Mouse (Mus musculus): Measurements from ENCODE around the gene Olfr545.
A peak's percentile ranks its signal among the peaks of the same experiment; 100 is the strongest.
"Not testable (repeated sequence)": the region's sequence is repeated elsewhere in the genome, so short reads cannot be mapped to it uniquely, and the experiment has no call there.

The Olfr545 gene

DNA sequence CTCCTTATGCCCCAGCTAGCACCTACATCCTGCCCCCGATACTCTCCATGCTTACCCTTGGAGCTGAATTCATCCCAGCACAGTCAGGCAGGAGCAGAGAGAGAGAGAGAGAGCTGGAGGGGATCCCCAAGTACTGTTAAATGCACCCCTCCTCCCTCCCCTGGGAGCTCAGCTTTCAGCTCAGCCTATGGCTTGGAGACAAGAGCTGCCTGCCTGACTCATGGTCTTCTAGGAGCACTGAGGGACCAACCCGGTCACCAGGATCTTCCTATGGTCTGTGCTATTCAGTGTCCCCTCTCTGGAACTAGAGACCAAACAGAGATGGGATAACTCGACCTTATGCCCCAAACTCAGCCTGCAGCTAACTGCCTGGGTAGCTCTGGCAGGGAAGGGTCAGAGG is at the start of gene Olfr545:
Gene Olfr545, minus strand, starts transcription at position 101 of the 400 bp plus-strand sequence.
- no peak for DNase-seq (ENCODE audit: low read depth, low spot score)

DNA sequence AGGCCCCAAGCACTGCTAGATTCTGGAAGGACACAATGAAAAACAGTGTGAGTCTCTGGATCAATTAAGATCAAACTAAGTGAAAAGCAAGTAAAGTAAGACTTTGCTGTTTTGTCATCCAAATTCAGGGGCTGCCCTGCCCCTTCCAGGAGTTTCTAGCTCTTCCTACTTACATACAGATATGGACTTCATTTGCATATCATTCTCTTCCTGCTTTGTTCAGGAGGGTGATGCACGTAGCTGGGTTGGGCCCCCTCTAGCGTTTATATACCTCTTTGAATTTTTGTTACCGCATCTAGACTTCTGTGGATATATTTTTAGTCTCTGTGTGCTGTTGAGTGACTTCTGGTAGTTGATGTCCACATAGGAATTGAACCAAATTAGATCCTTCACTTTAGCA is 41.9 kb upstream of the Olfr545 start:
- DNase-seq (ENCODE audit: low read depth, low spot score): no peak

DNA sequence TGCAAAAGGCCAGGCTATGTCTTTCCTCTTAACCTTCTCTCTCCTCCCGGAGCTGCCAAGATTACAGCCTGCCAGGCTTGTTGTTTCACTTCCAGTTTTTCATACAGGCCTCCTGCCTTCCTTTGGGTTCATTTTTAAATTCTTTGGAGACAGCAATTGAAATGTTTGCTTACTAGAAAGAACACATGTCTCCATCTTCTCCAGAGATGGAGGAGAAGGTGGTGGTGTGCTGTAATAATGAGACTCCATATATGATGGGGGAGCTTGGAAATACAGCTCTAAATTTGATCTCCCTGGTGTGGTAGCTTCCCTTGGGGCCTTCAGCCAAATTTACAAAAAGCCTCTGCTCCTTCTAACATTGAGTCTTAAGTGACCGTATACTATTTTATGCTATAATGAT is 41.2 kb upstream of the Olfr545 start, which contains the start of gene Olfr548-ps1:
Gene Olfr548-ps1, plus strand, starts transcription at position 301 of the 400 bp plus-strand sequence.
- no peak for DNase-seq (ENCODE audit: low read depth, low spot score)

DNA sequence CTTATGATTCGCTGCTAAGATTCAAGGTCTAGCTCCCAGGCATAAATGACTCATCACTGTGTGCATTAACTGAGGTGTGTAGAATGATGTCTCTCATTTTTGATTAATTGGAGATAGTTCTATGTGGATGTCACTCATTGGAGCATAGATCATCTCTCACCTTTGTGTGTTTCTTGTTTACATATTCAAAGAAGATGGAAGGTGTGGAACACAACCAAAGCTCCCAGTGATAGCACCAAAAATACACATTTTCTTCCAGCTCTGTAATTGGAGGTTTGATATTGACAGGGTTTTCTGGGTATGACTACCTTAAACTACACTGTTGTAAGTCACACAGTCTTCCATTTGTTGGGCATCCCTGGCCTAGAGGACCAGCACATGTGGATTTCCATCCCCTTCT is 35.1 kb upstream of the Olfr545 start, which contains the start of gene Olfr547:
Gene Olfr547, plus strand, starts transcription at position 301 of the 400 bp plus-strand sequence.
- DNase-seq (ENCODE audit: low read depth, low spot score): no peak

DNA sequence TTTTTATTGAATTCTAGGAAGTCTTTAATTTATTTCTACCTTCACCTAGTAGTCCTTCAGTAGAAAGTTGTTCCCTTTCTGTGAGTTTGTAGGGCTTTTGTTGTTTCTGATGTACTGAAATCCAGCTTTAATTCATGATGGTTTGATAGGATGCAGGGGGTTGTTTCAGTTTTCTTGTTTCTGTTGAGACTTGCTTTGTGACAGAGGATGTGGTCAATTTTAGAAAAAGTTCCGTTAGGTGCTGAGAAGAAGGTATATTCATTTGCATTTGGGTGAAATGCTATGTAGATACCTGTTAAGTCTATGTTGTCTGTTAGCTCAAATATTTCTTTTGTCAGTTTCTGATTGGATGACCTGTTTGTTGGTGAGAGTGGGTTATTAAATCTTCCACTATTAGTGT is 29.7 kb upstream of the Olfr545 start:
- DNase-seq (ENCODE audit: low read depth, low spot score): no peak

DNA sequence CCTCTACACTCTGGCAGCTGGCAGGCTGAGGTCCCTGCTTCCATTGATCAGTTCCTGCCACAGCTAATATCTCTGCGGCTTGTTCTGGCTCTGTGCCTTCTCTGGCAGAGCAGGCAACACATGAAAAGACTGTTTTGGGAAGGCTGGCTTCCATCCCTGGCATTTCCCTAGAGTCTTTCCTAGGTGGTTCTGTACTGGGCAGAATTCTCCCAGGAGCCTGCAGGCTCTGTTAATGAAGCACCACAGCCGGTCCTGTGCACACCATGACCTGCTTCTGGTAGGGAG is 17.6 kb upstream of the Olfr545 start:
- DNase-seq (ENCODE audit: low read depth, low spot score): no peak

DNA sequence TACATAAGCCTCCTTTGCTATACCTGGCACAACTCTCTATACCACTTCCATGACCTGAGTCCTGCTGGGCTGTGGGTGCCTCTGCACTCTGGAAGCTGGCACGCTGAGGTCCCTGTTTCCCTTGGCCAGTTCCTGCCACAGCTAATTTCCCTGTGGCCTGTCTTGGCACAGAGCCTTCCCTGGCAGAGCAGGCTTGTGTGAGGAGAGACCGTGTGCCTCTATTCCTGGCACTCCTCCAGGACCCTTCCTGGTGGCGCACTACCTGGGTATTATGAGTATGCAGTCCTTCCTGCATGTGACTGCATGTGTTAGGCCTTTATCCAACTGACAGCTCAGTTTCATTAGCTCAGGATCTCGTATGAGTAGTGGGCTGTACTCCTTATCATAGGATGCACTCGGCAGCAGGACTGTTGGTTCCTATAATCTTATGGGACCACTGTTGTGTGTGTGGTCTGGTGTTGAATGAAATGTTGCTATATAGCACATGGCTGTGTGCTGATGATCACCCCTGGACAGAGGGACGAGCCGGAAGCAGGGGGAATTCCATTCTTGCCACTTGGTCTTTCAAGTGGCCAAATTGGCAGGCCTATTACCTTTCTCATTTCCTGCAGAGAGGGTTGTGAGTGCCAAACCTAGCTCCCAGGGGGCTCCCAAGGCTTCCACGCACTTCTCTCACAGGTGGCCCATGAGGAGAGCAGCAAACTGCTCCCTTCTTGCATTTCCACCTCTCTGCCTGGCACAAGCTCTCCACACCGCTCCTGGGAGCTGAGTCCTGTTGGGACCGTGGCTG is 17.1 kb upstream of the Olfr545 start:
- DNase-seq (ENCODE audit: low read depth, low spot score): no peak

DNA sequence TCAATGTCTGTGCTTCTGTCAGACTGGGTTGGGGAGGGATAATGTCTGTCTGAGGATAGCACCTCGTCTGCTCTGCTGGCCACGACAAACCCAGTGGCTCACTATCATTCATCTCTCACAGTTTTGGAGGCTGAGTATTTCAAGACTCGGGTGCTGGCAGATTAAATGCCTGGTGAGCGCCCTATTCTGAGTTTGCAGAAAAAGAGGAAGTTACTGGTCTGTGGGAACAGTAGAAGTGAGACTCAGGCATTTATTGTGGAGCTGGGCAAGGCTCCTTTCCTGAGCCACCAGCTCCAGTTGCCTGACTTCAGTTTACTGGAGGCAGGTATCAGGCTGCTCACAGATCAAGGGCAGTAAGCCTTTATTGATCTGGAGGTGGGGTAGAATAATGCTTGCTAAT is 14.8 kb upstream of the Olfr545 start:
- DNase-seq (ENCODE audit: low read depth, low spot score): no peak

DNA sequence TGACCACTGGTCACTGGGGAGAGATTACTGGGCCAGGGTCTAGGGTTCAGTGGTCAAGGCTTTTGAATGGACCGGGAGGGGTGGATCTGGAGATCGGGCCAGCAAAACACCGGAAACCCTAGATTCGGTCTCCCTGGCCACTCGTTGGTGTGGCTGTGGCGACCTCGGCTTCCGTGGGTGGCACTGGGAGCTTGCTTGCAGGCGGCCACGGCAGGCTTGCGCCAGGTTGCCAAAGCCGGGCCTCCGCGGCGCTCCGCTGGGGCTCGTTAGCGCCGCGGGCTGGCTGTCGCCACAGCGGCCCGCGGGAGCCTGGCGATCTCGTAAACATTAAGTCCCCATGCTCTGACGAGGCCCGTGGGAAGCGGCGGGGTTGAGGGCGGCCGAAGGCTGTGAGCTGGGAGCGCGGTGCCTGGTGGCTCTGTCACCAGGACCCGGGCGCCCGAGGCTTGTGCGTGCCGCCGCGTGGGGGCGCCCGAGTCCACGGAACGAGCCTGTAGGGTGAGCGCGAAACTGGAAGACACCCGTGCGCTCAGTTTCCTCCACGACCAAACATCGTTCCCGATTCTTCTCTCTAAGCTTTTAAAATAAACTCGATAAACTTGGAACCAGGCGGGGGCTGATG is 13.6 kb upstream of the Olfr545 start:
- peak; percentile 66 for DNase-seq (ENCODE audit: low read depth, low spot score)

DNA sequence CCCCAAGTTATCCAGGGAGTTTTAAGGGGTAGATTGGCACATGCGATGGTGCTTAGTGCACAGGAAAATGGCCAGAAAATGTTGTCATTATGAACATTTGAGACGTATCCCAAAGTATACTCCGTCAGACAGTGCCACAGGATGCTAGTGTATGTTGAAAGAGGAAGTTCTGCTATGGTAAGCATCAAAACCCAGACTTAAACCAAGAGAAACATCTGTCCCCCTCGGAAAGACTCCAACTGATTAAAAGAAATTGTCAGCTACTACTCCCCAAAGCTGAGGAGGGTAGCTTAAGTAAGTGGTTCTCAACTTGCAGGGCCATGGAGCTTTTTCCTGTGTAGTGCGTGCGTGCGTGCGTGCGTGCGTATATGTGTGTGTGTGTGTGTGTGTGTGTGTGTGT is 12.6 kb upstream of the Olfr545 start:
- no peak for DNase-seq (ENCODE audit: low read depth, low spot score)

DNA sequence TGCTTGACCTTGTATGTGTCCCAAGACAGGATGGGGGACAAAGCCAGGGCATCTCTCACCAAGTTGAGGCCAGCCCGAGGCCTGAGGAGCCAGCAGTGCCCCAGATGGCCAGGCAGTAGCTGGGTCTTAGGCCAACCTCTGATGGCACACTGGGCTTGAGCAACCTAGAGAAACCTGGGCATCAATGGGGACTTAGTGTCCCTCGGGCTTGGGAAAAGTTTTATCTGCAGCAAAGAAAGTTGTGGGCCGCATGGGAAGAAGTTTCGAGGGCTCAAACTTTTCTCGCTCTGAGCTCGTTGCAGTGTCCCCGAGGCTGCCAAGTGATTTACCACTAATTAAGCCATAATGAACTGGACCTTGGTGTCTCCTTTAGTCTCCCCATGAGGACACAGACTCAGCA is 10.4 kb upstream of the Olfr545 start:
- DNase-seq (ENCODE audit: low read depth, low spot score): no peak

DNA sequence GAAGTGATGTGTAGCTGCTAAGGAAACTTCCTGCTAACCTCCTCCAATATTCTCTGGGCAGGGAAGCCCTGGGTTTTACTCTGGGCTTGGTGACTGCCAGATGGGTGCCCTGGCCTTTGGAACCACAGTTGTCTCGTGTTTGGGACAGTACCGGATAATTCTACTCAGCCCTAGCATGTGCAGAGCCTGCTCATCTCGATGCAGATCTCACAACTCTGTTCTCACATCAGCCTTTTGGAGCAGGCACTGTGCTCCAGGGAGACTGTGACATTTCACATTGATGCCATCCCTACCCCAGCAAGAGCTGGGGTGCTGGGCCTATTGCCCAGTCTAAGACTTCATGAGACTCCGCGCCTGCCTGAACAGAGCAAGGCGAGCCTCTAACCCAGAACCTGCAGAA is 9.3 kb upstream of the Olfr545 start:
- no peak for DNase-seq (ENCODE audit: low read depth, low spot score)

DNA sequence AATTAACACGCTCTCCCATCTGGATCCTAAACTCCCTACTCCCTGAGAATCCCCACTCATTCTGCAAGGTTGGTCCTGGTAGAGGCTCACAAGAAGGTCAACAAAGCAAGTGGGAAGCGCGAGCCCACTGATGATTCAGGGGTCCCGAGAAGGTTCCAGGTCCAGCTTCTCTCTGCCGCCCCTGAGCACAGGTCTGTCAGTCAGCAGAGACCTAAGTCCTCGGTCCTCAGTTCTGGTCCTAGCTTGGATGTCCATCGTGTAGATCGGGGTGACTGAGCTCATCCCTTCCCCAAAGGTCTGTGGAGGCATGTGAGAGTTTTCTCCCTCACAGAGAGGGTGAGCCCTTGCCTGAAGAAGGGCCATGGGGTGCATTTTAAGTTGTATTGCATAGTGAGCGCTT is 8.7 kb upstream of the Olfr545 start:
- DNase-seq (ENCODE audit: low read depth, low spot score): no peak

DNA sequence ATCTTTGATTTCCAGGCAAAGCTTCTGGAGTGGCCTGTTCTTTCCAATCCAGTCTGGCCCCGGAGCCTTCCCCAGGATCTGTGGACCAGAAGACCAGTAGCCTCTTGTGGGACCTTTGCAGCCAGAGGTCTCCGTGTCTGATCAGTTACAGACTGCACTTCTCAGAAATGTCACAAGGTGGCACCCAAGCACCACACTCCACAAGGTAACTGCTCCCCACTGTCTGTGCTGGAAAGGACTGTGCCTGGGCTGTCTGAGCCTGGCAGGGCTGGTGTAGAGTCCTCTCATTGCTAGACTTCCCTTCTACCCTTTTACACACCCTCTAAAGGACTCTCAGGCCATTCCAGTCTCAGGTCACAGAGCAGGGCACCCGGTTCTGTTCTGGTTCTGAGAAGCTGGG is 7.5 kb upstream of the Olfr545 start:
- peak; percentile 46 for DNase-seq (ENCODE audit: low read depth, low spot score)

DNA sequence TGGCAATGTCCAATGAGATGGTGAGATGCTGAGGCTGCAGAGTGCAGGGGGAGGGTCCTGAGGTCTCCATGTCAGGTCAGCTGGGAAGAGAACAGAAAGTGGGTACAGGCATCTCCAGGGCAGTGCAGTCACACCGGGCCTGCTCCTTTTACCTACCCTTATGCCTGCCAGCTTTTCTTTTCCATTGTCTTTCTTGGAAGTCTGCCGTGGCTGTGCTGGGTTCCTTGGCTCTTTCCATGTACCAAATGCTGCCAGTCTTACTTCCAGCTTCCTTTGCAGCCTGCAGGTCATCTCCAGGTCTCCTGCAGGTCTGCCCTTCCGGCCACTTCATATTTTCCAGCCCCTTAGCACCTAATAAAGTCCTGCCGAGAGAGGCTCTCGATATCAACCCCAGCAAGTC is 2.6 kb upstream of the Olfr545 start:
- DNase-seq (ENCODE audit: low read depth, low spot score): no peak

DNA sequence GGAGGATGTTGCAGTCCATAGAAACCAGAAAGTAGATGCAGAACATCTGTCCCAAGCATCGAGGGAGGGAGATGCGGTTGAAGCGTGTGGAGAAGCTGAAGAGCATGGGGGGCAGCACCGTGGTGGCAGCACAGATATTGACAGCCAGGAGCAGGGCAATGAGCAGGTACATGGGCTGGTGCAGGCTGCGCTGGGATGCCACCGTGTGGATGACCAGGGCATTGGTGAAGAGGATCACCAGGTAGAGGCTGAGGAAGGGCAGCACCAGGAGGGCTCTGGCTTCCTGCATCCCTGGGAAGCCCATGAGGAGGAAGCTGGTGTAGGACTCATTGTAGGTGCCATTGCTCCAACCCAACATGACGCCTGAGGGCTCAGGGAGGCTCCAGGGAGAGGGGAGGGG is 5.0 kb downstream of the Olfr545 start:
- DNase-seq (ENCODE audit: low read depth, low spot score): not testable (repeated sequence)

DNA sequence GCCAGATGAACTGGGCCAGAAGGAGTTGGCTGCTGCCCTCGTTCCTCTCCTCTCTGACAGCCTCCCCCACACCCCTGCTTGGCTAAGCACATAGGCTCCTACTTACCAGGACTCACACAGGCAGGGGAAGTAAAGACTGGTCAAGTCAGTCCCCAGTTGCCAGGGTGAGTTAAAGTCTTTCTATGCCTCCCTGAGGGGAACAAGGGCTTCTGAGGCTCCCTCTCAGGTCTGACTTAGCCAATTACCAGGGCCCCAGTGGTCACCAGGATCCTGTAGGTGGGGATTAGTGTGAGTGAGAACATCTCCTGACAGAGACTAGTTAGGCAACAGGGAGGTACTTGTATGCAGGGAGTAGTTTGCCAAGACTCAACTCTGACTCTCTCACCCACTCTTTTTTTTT is 11.2 kb downstream of the Olfr545 start, which contains the start of gene Olfr544:
Gene Olfr544, minus strand, starts transcription at position 153 of the 400 bp plus-strand sequence.
- DNase-seq (ENCODE audit: low read depth, low spot score): no peak

DNA sequence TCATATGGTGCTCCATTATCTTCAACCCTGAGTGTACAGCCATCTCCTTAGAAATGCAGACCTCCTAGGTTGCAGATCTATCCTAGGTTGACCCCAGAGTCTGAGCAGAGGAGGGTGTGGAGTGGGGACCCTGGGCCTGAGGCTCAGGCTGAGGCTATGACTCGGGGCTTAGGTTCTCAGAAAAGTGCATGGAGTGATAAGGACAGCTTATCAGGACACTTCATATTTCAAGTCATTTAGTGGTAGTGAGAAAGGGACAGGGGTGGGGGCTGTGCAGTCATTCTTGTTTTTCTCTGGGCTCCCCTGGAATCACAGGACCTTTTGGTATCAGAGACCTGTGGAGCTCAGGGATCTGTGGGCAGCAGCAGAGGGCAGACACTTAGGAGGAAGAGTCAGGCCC is 13.3 kb downstream of the Olfr545 start:
- no peak for DNase-seq (ENCODE audit: low read depth, low spot score)

DNA sequence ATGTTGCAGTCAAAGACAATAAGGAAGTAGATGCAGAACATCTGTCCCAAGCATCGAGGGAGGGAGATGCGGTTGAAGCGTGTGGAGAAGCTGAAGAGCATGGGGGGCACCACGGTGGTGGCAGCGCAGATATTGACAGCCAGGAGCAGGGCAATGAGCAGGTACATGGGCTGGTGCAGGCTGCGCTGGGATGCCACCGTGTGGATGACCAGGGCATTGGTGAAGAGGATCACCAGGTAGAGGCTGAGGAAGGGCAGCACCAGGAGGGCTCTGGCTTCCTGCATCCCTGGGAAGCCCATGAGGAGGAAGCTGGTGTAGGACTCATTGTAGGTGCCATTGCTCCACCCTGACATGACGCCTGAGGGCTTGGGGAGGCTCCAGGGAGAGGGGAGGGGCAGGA is 14.6 kb downstream of the Olfr545 start:
- DNase-seq (ENCODE audit: low read depth, low spot score): not testable (repeated sequence)

DNA sequence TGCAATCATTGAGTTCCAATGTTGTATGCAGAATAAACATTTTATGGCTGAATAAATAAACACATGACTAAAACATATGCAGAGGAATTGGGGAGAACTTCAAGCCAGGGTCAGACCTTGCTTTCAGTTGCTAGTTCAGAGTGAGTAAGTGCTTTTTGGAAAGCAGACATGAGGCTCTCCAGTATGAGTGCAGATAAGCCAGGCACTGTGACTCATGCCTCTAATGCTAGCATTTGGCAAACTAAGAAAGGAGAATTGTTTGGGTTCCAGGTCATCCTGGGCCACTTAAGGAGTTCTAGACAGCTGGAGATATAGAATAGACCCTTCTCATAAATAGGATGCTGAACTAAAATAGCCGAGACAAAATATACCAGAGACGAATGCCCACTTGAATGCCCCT is 15.7 kb downstream of the Olfr545 start:
- DNase-seq (ENCODE audit: low read depth, low spot score): no peak

DNA sequence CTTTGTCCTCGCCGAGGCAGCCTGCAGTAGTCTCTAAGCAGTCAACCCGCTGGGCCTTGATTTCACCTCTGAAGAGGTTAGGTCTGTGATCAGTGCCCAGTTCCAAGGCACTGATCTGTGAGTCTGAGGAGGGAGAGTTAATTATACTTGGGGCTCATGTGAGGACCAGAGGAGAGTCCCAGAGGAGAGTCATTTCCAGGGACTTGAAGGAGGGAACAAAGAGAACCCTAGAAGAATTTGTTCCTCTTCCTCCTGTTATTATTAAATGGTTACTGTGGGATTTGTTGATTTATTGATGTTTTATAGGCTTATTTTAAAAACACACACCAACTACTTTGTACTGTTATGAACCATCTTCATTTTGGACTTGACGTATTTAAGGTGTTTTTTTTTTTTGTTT is 17.8 kb downstream of the Olfr545 start, which contains the start of gene Olfr543:
Gene Olfr543, minus strand, starts transcription at position 101 of the 400 bp plus-strand sequence.
- DNase-seq (ENCODE audit: low read depth, low spot score): no peak

DNA sequence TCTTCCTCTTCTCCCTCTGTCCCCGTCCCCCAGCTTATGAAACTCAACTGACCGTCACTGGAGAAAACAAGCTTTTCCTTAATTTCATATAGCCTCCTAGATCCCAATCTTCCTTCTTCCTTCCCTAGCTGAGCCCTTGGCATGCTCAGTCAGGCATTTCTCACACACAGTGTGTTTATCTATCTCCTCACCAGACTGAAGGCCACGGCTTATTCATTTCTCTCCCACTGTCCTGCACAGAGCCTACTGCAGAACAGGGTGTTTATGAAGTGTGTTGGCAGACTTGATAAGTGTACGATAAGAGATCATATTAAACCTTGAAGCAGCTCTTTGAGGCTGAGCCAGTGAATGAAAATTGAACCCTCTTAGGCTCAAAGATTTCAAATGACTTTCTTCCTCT is 18.6 kb downstream of the Olfr545 start:
- no peak for DNase-seq (ENCODE audit: low read depth, low spot score)

DNA sequence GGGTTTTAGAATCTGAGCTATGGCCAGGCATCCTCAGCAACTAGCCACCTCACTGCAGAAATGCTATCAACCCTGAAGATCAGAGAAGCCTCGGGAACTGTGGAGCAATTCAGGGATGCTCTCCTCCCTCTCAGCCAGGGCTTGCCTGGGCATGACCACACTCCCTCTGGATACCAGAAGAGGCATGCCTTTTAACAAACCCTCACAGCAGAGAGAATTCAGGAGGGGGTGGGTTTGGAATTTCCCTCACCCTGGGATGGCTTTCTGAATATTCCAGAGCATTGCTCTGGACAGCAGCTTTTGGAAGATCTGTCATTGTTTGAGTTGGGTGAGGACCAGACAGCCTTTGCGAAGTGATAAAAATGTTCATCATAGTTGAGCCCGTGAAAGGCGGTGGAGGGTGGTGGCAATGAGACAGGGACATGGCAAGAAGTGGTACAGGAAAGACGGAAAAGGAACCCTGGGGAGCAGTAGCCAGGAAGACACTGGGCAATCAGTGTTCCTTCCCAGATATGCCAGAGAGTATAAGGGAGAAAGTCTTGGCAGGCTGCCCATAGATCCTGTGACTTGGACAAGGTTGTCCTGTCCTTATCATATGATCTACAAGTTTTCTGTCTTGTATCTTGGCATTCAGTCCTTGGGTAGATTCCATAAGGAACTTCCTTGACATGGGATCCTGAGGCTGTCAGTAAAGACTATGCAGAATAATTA is 19.9 kb downstream of the Olfr545 start:
- no peak for DNase-seq (ENCODE audit: low read depth, low spot score)

All from embryo, embryonic 11.5 days (tissue).